Mouse (Mus musculus) regulatory T cell (primary cell): ENCODE data around the gene Capza1.
"Not testable (repeated sequence)": the region's sequence is repeated elsewhere in the genome, so short reads cannot be mapped to it uniquely, and the experiment has no call there.

Experiments used
- in situ Hi-C: fragments of 300-600 bp; cut with MboI, MseI; formaldehyde crosslinking; loops from one replicate; pipeline ENCODE4 v1.15.1; 2025; ENCODE audit warnings: high pct_unique_total_duplicates

Gene Capza1

DNA sequence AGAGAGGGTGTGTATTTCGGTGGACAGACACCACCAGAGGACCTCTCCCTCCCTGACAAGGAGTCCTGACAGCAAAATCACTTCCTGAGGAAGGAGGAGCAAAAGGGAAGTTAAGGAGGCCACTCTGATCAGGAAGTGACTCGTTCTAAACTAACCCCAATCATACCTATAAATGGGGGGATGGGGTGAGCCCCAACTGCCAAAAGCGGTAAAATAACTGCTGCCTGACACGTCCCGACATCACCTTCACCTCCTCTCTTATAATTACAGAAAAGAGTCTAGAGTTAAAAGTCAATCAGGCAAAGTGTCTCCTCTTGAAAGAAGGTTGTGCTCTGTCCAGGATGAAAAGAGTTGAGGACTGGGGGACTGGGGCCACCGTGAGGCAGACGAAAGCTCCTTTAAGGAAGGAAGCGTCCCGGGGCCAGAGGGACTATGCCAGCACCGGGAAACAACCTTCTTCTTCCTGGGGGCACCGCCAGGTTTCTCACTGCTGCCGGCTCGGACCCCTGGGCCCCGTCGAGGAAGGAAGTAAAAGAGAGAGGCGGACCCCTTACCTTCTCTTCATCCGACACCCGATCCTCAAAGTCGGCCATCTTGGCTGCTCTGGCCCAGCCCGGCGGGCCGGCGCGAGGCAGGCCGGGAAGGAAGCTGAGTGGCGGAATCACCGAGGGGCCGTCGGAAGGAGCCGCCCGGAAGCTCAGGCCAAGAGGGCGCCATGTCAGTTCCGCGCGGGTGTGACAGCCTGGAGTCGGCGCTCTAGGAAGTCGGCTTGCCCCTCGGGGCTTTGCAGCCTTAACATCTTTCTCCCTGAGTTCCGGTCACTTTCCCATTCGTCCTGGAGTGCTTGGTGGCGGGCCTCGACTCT, at the start of gene Capza1, which contains the start of gene St7l:
Gene Capza1, minus strand, starts transcription at position 720 of the 865 bp plus-strand sequence.
Gene St7l, plus strand, starts transcription at position 220 of the 865 bp plus-strand sequence.
- in situ Hi-C loops, result no loop called here

GRCm38 (mm10) chr3:104909195-104909594, 44.9 kb upstream of the Capza1 start:
- in situ Hi-C loops, result no loop called here

GRCm38 (mm10) chr3:104906007-104906406, 41.7 kb upstream of the Capza1 start:
- in situ Hi-C loops, result no loop called here

GRCm38 (mm10) chr3:104905389-104905788, 41.1 kb upstream of the Capza1 start:
- in situ Hi-C loops, result no loop called here

- in situ Hi-C loops, result no loop called here
Observed at GRCm38 (mm10) chr3:104901154-104901553, 36.8 kb upstream of the Capza1 start.

DNA sequence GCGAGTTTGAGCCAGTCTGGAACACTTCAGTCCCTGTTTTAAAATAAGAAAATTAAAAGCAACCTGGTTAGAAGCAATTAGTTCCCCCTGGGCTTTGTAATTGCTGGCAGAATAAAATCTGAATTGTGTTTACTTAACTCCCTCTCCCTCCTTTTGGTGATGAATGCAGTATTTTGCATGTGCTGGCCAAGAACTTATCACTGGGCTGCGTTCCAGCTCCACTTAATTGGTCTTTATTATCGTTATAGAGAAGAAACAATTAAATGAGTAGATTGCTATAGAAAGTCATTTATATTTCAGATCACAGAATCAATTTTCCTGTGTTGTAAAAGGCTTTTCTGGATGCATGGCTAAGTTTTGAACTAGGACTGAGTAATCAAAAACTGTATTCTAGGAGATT, 31.8 kb upstream of the Capza1 start:
- in situ Hi-C loops, result no loop called here

GRCm38 (mm10) chr3:104888585-104888984, 24.3 kb upstream of the Capza1 start:
- in situ Hi-C loops, result no loop called here

GRCm38 (mm10) chr3:104869611-104870010, 5.3 kb upstream of the Capza1 start:
- in situ Hi-C loops, result no loop called here

- in situ Hi-C loops, result not testable (repeated sequence)
Observed at GRCm38 (mm10) chr3:104866674-104867073, 2.4 kb upstream of the Capza1 start.

- in situ Hi-C loops, result no loop called here
Observed at GRCm38 (mm10) chr3:104865341-104865788, 1.1 kb upstream of the Capza1 start.

- in situ Hi-C loops, result no loop called here
Observed at GRCm38 (mm10) chr3:104864651-104865340, 491 bp upstream of the Capza1 start.

- in situ Hi-C loops, result no loop called here
Observed at GRCm38 (mm10) chr3:104858560-104858959, 5.7 kb downstream of the Capza1 start.

GRCm38 (mm10) chr3:104856106-104856505, 8.2 kb downstream of the Capza1 start:
- in situ Hi-C loops, result no loop called here

- in situ Hi-C loops, result no loop called here
Observed at GRCm38 (mm10) chr3:104854866-104855265, 9.4 kb downstream of the Capza1 start.

DNA sequence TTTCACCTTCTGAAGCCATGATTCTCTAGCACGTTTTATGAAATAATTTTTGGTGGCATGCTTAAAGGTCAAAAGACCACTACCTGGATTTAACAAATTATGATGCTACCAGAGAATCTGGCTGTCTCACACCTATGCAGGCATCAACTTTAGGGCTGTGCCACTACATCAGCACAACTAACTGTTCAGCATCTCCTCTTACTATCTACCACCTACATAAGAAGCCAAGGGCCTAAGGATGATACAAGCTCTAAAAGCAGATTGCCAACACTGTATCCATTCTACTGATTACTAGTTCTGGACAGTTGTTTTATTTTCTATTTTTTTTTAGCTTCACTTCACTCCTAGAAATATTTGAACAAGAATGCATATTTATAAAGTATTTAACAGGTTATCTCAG, 9.8 kb downstream of the Capza1 start:
- in situ Hi-C loops, result no loop called here

- in situ Hi-C loops, result no loop called here
Observed at GRCm38 (mm10) chr3:104846601-104847000, 17.7 kb downstream of the Capza1 start.

DNA sequence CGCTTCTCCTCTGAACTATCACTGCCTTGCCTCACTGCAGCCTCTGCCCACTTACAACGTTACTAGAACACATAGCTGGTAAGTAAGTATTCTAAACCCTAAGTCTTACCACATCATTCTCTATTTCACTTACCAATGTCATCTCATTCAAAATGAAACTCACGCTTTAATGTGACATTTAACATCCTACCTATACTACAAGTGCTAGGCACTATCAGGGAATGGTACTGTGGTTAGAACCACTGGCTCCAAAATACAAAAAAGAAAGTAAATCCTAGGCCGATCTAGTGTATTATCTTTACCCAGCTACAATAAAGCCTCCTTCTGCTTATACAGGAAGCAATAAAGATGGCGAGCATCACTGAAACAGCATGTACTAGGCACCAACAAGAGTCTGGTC, 23.3 kb downstream of the Capza1 start:
- in situ Hi-C loops, result no loop called here

DNA sequence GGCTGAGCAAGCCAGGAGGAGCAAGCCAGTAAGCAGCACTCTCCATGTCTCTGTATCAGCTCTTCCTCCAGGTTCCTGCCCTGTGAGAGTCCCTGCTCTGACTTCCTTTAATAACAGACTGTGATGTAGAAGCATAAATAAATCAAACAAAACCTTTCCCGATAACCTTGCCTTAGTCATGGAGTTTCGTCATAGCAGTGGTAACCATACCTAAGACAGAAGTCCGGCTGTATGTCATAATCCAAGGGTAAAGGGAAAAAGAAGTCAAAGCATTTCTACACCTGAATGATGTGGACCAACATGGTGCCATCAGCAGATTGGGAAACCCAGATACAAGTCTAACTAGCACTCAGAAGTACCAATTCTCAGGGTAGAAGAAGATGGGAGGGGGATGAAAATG, 28.5 kb downstream of the Capza1 start:
- in situ Hi-C loops, result no loop called here

DNA sequence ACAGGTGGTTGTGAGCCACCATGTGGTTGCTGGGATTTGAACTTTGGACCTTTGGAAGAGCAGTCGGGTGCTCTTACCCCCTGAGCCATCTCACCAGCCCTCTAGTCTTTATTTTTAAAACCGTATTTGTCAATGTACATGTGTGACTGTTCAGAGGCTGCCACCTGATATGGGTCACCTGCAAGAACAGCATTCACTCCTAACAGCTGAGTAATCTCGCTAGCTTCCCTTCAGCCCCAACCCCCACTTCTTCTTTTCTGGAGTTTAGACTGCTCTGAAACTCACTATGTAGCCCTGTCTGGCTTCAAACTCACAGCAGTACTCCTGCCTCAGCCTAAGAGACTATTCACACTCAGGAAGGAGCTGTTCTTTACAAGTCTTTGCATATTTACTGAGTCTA, 41.9 kb downstream of the Capza1 start:
- in situ Hi-C loops, result loop anchor here (5.0 kb wide), 1 partner anchor 635 kb away; no protein-coding TSS in a partner anchor

- in situ Hi-C loops, result loop anchor here (5.0 kb wide), 1 partner anchor 637 kb away; no protein-coding TSS in a partner anchor
Observed at GRCm38 (mm10) chr3:104820426-104820825, 43.9 kb downstream of the Capza1 start.

- in situ Hi-C loops, result no loop called here
Observed at GRCm38 (mm10) chr3:104818749-104819134, 45.6 kb downstream of the Capza1 start.

DNA sequence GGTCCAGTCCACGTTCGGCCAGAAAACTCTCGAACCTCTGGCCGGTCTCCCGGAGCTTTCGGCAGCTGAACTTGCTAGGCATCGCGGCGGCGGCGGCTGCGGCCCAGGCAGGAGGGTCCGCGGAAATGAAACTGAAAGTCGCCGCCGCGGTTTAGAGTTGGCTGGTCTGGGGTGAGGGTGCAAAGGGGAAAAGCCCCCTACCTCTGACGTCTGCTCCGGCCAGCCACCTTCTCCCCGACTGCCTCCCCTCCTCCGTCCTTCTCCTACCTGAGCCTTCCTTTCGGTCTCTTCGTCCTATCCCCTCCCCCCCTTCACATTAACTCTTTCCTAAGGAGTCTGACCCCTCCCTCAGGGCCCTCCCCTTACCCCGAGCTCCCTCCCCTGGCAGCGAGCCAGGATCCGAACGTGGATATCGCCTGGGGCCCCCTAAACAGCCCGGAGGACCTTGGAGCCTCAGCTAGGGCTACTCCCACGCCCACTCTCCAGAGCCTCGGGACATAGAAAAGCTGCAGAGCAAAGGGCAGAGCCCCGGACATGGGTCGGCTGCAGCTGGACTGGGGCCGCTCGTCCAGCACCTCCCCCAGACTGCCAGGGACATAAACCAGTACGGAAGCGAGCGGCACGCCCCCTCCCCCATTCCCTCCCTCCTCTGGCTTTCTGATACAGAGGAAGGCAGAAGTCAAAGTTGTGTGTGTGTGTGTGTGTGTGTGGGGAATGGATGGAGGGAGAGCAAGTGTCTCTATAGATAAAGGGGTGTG, 46.1 kb downstream of the Capza1 start, which contains the start of gene Mov10:
Gene Mov10, minus strand, starts transcription at position 573 of the 758 bp plus-strand sequence.
- in situ Hi-C loops, result no loop called here
